Mouse (Mus musculus): ENCODE results near the gene Mios. TPM values are rescaled to one million over a fixed set of nuclear protein-coding genes. Genes with fewer than 3 reads are reported as not detected.
A peak's percentile ranks its signal among the peaks of the same experiment; 100 is the strongest.

Mios gene
- polyA plus RNA-seq (2015; fragmentation: Nextera tagmentation; extraction: Ambion mirVana), result 23.2 and 23.5 TPM in 2 replicates

DNA sequence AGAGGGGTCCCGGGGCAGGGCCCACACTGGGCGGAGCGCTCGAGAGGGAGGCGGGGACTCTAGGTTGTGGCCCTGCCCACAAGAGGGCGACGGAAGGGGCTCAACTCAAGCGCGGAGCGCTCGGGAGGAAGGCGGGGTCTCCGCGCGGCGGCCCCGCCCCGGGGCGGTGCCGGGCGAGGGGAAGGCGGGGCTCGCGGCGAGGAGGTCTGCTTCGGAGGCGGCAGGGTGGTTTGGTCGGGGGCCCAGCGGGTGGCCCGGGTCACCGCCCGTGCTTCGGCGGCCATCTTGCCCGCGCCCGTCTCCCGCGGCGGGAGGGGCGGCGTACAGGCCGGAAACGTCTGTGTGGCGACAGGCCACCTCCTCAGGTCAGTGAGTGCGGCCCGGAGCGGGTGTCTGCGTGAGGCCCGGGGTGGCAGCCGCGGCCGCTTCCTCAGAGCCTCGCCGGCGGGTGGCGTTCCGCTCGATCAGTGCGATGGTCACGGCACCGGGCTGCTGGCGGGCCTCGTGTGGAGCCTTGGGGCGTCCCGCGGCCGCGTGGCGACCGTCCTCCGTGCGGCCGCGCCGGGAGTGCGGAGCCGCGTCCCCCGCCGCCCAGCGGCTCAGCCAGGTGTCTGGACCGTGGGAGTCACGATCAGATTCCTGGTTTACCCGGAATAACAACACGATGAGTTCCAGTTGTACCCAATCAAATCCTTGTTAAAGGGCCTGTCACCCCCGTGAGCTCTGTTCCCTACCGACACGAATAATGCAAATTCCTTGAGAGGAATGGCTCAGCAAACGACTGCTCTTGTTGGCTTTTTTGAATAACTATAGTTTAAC, at the start of gene Mios:
Mios (plus strand) TSS at position 176 of the 819 bp plus-strand sequence.
- under 1% methylated on average over 62 of the region's 90 CpGs for WGBS
- Histone ChIP-seq H3K9me3 (ENCODE audit: control insufficient read depth, low read length) (no peaks in the 10 kb centered on the region), H3K4me1 (replicated peaks; ENCODE audit: control insufficient read depth, insufficient read depth, low read length) (peaks cover 7% of the 10 kb centered on the region), H3K9ac (ENCODE audit: low read length) (peak within 1 kb of the TSS; percentile 92), H3K27me3 (ENCODE audit: control insufficient read depth, insufficient read depth, low read depth, low read length) (no peaks in the 10 kb centered on the region), H3K36me3 (ENCODE audit: control insufficient read depth, insufficient read depth, low read length) (no peaks in the 10 kb centered on the region), H3K27ac (ENCODE audit: low read length) (peak within 1 kb of the TSS; percentile 96), H3K4me3 (ENCODE audit: low read length) (peak within 1 kb of the TSS; percentile 80), H3K4me2 (ENCODE audit: low read depth, low read length) (peak within 1 kb of the TSS; percentile 65)
- peak; percentile 98 for ATAC-seq (ENCODE audit: low read depth)

DNA sequence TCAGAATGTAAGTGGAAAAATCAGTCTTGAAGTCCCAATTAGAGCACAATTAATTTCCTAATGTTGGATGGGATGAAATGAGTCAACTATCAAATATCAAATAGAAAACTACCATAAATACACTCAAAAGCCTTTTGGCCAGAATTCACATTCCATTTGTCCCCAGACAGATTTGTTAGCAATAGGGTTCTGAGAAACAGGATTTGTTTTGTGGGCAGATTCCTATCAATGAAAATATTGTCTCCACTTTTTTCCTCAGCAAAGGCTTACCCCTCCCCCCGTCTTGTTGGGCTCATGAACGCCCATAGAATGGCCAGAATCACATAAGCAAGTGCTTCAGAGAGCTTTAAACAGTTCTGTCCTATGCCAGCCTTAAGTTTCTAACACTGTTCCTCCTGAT, 49.0 kb upstream of the Mios start:
- H3K27ac ChIP-seq (ENCODE audit: low read length), result no peak overlapping the region
- no peak overlapping the region for H3K9ac ChIP-seq (ENCODE audit: low read length)
- H3K4me1 ChIP-seq (replicated peaks; ENCODE audit: control insufficient read depth, insufficient read depth, low read length), result no peaks in the 10 kb centered on the region
- H3K9me3 ChIP-seq (ENCODE audit: control insufficient read depth, low read length), result no peaks in the 10 kb centered on the region
- H3K4me2 ChIP-seq (ENCODE audit: low read depth, low read length), result no peak overlapping the region
- no peaks in the 10 kb centered on the region for H3K27me3 ChIP-seq (ENCODE audit: control insufficient read depth, insufficient read depth, low read depth, low read length)
- 54% methylated on average over 2 of the region's 2 CpGs for WGBS
- ATAC-seq (ENCODE audit: low read depth), result no peak
- H3K4me3 ChIP-seq (ENCODE audit: low read length), result no peak overlapping the region
- no peaks in the 10 kb centered on the region for H3K36me3 ChIP-seq (ENCODE audit: control insufficient read depth, insufficient read depth, low read length)

DNA sequence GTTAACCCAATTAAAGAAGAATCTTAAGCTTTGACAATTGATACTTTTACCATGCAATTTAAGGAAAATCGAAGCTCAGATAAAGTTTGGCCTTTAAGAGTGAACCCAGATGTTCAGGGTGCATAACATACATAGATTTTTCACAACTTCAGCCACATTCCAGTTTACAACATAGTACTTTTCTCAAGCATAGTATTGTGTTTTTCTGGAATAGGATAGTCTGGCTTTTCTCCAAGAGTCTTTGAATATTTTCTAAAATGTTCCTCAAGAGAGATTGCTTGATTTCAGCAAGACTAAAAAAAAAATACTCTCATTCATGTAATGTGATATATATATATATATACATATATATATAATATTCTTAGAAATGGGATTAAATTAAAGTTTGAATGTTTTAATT, 44.3 kb upstream of the Mios start:
- Histone ChIP-seq H3K27me3 (ENCODE audit: control insufficient read depth, insufficient read depth, low read depth, low read length) (no peaks in the 10 kb centered on the region), H3K4me3 (ENCODE audit: low read length) (no peak overlapping the region), H3K9me3 (ENCODE audit: control insufficient read depth, low read length) (no peaks in the 10 kb centered on the region), H3K36me3 (ENCODE audit: control insufficient read depth, insufficient read depth, low read length) (no peaks in the 10 kb centered on the region), H3K4me2 (ENCODE audit: low read depth, low read length) (no peak overlapping the region), H3K27ac (ENCODE audit: low read length) (no peak overlapping the region), H3K9ac (ENCODE audit: low read length) (no peak overlapping the region), H3K4me1 (replicated peaks; ENCODE audit: control insufficient read depth, insufficient read depth, low read length) (no peaks in the 10 kb centered on the region)
- 45% methylated on average over 1 of the region's 1 CpGs for WGBS
- ATAC-seq (ENCODE audit: low read depth), result no peak

DNA sequence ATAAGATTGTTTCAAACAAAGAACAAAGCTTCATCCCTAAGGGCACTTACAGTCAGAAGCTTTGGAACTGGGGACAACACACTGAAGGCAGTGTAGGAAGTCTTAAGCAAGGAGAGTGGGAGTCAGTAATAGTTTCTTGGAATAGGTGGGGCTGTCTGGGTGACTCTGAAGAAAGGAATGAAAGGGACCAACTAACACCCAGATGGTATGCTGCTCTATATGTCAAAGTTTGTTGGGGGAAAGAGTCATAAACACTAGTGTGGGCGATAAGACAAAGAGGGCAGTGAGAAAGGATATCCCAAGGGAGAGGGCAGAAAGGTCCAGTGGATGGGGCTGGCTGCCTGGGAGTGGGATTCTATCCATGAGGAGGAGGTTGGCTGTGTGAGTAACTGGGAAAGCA, 36.9 kb upstream of the Mios start:
- H3K36me3 ChIP-seq (ENCODE audit: control insufficient read depth, insufficient read depth, low read length), result no peaks in the 10 kb centered on the region
- no peaks in the 10 kb centered on the region for H3K9me3 ChIP-seq (ENCODE audit: control insufficient read depth, low read length)
- H3K27ac ChIP-seq (ENCODE audit: low read length), result no peak overlapping the region
- ATAC-seq (ENCODE audit: low read depth), result no peak
- 56% methylated on average over 1 of the region's 1 CpGs for WGBS
- H3K4me3 ChIP-seq (ENCODE audit: low read length), result no peak overlapping the region
- H3K4me1 ChIP-seq (replicated peaks; ENCODE audit: control insufficient read depth, insufficient read depth, low read length), result no peaks in the 10 kb centered on the region; the same call in 1 of the 2 replicates
- no peak overlapping the region for H3K9ac ChIP-seq (ENCODE audit: low read length)
- H3K27me3 ChIP-seq (ENCODE audit: control insufficient read depth, insufficient read depth, low read depth, low read length), result no peaks in the 10 kb centered on the region
- H3K4me2 ChIP-seq (ENCODE audit: low read depth, low read length), result no peak overlapping the region

DNA sequence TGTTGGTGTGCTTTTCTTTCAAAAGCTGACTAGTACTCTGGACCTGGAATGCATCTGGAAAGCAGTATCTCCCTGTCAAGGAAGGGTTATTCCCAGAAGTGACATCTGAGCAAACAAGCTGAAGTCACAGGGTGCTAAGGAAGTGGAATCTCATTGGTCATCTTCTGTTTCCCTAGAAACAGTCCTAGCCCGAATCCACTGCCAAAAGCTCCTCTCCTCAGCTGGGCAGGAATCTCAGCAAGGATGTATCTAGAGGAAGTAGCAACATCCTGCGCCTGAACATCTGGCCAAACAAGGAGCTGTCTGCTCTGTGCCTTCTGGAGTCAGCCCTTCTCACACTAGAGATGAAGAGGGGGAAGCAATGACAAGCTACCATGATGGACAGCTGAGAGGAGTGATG, 35.0 kb upstream of the Mios start:
- no peak overlapping the region for H3K4me3 ChIP-seq (ENCODE audit: low read length)
- H3K9ac ChIP-seq (ENCODE audit: low read length), result no peak overlapping the region
- no peak overlapping the region for H3K27ac ChIP-seq (ENCODE audit: low read length)
- no peaks in the 10 kb centered on the region for H3K27me3 ChIP-seq (ENCODE audit: control insufficient read depth, insufficient read depth, low read depth, low read length)
- H3K9me3 ChIP-seq (ENCODE audit: control insufficient read depth, low read length), result no peaks in the 10 kb centered on the region
- ATAC-seq (ENCODE audit: low read depth), result peak; percentile 52
- 11% methylated on average over 2 of the region's 2 CpGs for WGBS
- no peaks in the 10 kb centered on the region for H3K36me3 ChIP-seq (ENCODE audit: control insufficient read depth, insufficient read depth, low read length)
- H3K4me1 ChIP-seq (replicated peaks; ENCODE audit: control insufficient read depth, insufficient read depth, low read length), result peaks cover 2% of the 10 kb centered on the region; the same call in 1 of the 2 replicates
- no peak overlapping the region for H3K4me2 ChIP-seq (ENCODE audit: low read depth, low read length)

DNA sequence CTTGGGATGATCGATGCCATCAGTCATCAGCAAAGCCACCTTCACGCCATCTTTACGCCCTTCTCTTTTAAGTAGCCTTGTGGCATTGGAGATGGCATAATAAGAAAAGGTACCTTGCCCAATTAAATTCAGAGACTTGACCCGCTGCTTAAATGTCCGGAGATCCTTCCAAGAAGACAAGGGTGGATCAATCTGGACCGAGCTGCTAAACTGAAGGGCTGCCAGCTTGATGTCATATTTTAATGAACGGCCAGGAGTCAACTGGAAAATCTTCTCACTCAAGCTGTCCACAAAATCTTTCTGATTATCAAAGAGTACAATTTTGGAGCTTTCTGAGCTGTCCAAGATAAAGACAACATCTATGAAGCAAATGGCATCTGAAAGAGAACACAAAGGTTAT, 33.7 kb upstream of the Mios start:
- H3K27ac ChIP-seq (ENCODE audit: low read length), result no peak overlapping the region
- no peak overlapping the region for H3K4me2 ChIP-seq (ENCODE audit: low read depth, low read length)
- peaks cover 2% of the 10 kb centered on the region; the same call in 1 of the 2 replicates for H3K4me1 ChIP-seq (replicated peaks; ENCODE audit: control insufficient read depth, insufficient read depth, low read length)
- no peak overlapping the region for H3K4me3 ChIP-seq (ENCODE audit: low read length)
- no peak for ATAC-seq (ENCODE audit: low read depth)
- 93% methylated on average over 7 of the region's 7 CpGs for WGBS
- no peaks in the 10 kb centered on the region for H3K36me3 ChIP-seq (ENCODE audit: control insufficient read depth, insufficient read depth, low read length)
- H3K9ac ChIP-seq (ENCODE audit: low read length), result no peak overlapping the region
- H3K27me3 ChIP-seq (ENCODE audit: control insufficient read depth, insufficient read depth, low read depth, low read length), result no peaks in the 10 kb centered on the region
- H3K9me3 ChIP-seq (ENCODE audit: control insufficient read depth, low read length), result no peaks in the 10 kb centered on the region

DNA sequence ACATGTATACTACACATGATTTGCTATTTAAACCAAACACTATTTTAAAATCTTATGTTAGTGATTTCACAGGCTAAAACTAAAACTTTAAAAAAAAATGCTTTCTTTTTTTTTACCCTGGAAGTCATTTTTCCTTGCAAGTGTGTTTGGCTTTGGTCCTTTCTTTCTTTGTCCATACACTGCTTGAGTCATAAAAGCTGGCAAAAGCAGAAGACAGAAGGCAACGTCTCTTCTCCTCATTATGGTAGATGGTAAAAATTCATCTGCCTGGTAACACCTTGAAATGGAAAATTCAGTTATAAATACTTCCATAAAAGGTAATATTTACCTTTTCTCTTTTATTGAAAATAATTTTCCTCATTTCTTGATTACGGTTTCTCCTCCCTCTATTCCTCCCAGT, 32.9 kb upstream of the Mios start:
- H3K27me3 ChIP-seq (ENCODE audit: control insufficient read depth, insufficient read depth, low read depth, low read length), result no peaks in the 10 kb centered on the region
- no peaks in the 10 kb centered on the region for H3K9me3 ChIP-seq (ENCODE audit: control insufficient read depth, low read length)
- no peak overlapping the region for H3K27ac ChIP-seq (ENCODE audit: low read length)
- H3K9ac ChIP-seq (ENCODE audit: low read length), result no peak overlapping the region
- H3K4me2 ChIP-seq (ENCODE audit: low read depth, low read length), result no peak overlapping the region
- H3K4me3 ChIP-seq (ENCODE audit: low read length), result no peak overlapping the region
- ATAC-seq (ENCODE audit: low read depth), result no peak
- no peaks in the 10 kb centered on the region for H3K36me3 ChIP-seq (ENCODE audit: control insufficient read depth, insufficient read depth, low read length)
- peaks cover 2% of the 10 kb centered on the region; the same call in 1 of the 2 replicates for H3K4me1 ChIP-seq (replicated peaks; ENCODE audit: control insufficient read depth, insufficient read depth, low read length)
- WGBS, result 80% methylated on average over 2 of the region's 2 CpGs

DNA sequence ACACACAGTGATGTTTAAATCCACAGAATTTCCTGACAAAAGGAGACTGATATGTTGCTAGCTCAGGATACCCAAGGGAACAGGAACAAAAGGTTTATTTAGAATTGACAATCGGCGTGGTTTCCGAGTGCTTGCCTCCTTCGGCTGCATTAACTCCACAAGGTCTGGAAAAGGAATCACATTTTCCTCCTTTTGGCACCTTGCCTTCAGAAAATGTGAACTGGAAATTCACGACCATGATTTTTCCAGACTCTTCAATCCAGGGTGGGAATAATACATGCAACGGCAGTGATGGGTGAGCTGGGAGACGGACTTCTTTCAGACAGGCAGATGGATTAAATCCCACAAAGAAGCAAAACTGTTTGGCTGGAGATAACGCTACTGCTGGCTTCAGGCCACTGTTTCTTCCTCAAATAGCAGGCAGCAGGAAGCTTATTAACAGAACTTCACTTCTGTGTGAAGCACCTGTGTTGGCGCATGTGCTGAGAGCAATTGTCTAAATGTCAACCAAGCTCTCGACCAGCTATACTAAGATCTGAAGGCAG, 30.6 kb upstream of the Mios start:
- peak overlapping the region; percentile 26 for H3K4me2 ChIP-seq (ENCODE audit: low read depth, low read length)
- no peak overlapping the region for H3K4me3 ChIP-seq (ENCODE audit: low read length)
- no peaks in the 10 kb centered on the region for H3K9me3 ChIP-seq (ENCODE audit: control insufficient read depth, low read length)
- no peak overlapping the region for H3K27ac ChIP-seq (ENCODE audit: low read length)
- WGBS, result 11% methylated on average over 10 of the region's 10 CpGs
- H3K4me1 ChIP-seq (replicated peaks; ENCODE audit: control insufficient read depth, insufficient read depth, low read length), result peaks cover 2% of the 10 kb centered on the region; the same call in 1 of the 2 replicates
- 0 out of 2 replicates have a peak, but pooled peaks have one; percentile 26 for ATAC-seq (ENCODE audit: low read depth)
- H3K27me3 ChIP-seq (ENCODE audit: control insufficient read depth, insufficient read depth, low read depth, low read length), result no peaks in the 10 kb centered on the region
- no peaks in the 10 kb centered on the region for H3K36me3 ChIP-seq (ENCODE audit: control insufficient read depth, insufficient read depth, low read length)
- H3K9ac ChIP-seq (ENCODE audit: low read length), result 0 out of 2 replicates have a peak overlapping the region, but pooled peaks have one; percentile 22

DNA sequence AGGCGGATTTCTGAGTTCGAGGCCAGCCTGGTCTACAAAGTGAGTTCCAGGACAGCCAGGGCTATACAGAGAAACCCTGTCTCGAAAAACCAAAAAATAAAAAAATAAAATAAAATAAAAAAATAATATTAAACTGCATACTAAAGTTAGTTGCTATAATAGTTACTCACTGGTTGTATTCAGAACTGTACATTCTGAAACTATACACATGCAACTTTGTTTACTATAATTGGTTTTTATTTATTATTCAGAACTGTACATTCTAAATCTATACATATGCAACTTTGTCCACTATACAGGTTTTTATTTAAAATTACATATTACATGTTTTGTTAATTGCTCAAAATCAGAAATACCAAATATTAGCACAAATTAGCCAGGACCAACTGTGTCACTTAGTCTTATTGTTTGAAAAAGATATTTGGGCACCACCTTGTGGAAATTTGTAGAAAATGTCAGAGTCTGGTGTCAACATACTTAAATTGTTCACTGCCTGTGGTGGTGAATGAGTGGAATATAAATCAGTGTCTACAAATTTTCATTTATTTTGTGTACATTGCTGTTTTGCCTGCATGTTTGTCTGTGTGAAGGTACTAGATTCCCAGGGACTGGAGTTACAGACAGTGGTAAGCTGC, 20.3 kb upstream of the Mios start:
- no peak overlapping the region for H3K27ac ChIP-seq (ENCODE audit: low read length)
- H3K4me2 ChIP-seq (ENCODE audit: low read depth, low read length), result no peak overlapping the region
- 86% methylated on average over 3 of the region's 3 CpGs for WGBS
- H3K9me3 ChIP-seq (ENCODE audit: control insufficient read depth, low read length), result no peaks in the 10 kb centered on the region
- H3K4me3 ChIP-seq (ENCODE audit: low read length), result no peak overlapping the region
- no peaks in the 10 kb centered on the region for H3K4me1 ChIP-seq (replicated peaks; ENCODE audit: control insufficient read depth, insufficient read depth, low read length)
- no peak overlapping the region for H3K9ac ChIP-seq (ENCODE audit: low read length)
- no peaks in the 10 kb centered on the region for H3K27me3 ChIP-seq (ENCODE audit: control insufficient read depth, insufficient read depth, low read depth, low read length)
- no peak for ATAC-seq (ENCODE audit: low read depth)
- no peaks in the 10 kb centered on the region for H3K36me3 ChIP-seq (ENCODE audit: control insufficient read depth, insufficient read depth, low read length)

Measured in lung, embryonic 16.5 days (tissue).